ENCODE assay signal across 14 mouse cellular contexts in the genomic region with DNA sequence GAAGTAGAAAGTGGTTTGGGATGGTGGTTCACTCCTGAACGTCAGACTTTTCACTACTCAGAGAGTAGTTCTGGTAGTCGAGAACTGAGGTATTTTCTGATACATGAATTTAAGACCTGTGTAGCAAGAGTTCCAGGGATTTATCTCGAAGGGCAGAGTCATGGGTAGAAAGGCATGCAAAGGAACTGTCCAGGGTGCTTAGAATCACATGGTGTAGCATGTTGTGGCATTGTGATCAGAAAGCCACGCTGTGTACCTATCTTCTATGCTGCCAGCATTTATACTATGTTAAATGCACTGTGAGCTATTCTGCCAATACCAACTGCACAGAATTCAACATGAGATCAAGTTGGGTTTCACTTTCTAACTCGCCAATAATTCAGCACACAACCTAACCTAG.
DNase-seq lines count a peak whose midpoint lies in the region; TF ChIP-seq lines count a peak whose summit lies in the region.
"Had no signal": no experiment of that assay in that cellular context is flagged by ENCODE, and none has a peak within 500 bp of the region (broad histone marks: within the 10 kb centered on the region; RNA-seq: fewer than 3 reads in every experiment).

No protein-coding gene starts in this region.

- H3K4me3 ChIP-seq in ES-E14 (ENCODE audit: insufficient read depth in 1 of 2, low read depth in 1 of 2, low read length in 2 of 2, poor library complexity in 1 of 2, severe bottlenecking in 1 of 2): no peak overlapping the region
- H3K4me3 ChIP-seq in hindbrain, embryonic 10.5 days: no peak overlapping the region
- H3K4me3 ChIP-seq: liver, embryonic 12.5 days; megakaryocyte, embryonic 14.5 days had no signal

- H3K27me3 ChIP-seq in hindbrain, embryonic 10.5 days (ENCODE audit: insufficient read depth, poor library complexity, severe bottlenecking): no peaks in the 10 kb centered on the region
- H3K27me3 ChIP-seq: liver, embryonic 12.5 days; megakaryocyte, embryonic 14.5 days had no signal

- H3K27ac ChIP-seq in ES-E14 (ENCODE audit: insufficient read depth, low read depth, low read length, poor library complexity, severe bottlenecking): no peak overlapping the region
- H3K27ac ChIP-seq in hindbrain, embryonic 10.5 days: no peak overlapping the region
- H3K27ac ChIP-seq: liver, embryonic 12.5 days had no signal

- in situ Hi-C loops in ES-E14 (cut with MboI; ENCODE audit: low sequenced_read_pairs in 2 of 2, unreplicated experiment in 2 of 2): no loop called here

- H3K36me3 ChIP-seq in ES-E14 (ENCODE audit: control insufficient read depth, insufficient read depth, low read length, poor library complexity, severe bottlenecking): no peaks in the 10 kb centered on the region
- no peaks in the 10 kb centered on the region for H3K36me3 ChIP-seq in hindbrain, embryonic 10.5 days
- H3K36me3 ChIP-seq: liver, embryonic 12.5 days had no signal

- no peak overlapping the region for H3K9ac ChIP-seq in ES-E14 (ENCODE audit: insufficient read depth, low read depth, low read length, poor library complexity, severe bottlenecking)
- H3K9ac ChIP-seq: forebrain, postnatal 0 days; liver, embryonic 12.5 days had no signal

- H3K9me3 ChIP-seq in ES-E14 (ENCODE audit: control insufficient read depth, insufficient read depth, low read depth, low read length): no peaks in the 10 kb centered on the region
- H3K9me3 ChIP-seq in hindbrain, embryonic 10.5 days: no peaks in the 10 kb centered on the region
- H3K9me3 ChIP-seq: liver, embryonic 12.5 days; megakaryocyte, embryonic 14.5 days had no signal

- WGBS in hindbrain, embryonic 10.5 days: 78% methylated on average over 5 of the region's 5 CpGs

- no peaks in the 10 kb centered on the region for H3K4me1 ChIP-seq in ES-E14 (ENCODE audit: control insufficient read depth in 2 of 2, insufficient read depth in 2 of 2, low read length in 2 of 2, poor library complexity in 1 of 2)
- no peaks in the 10 kb centered on the region for H3K4me1 ChIP-seq in hindbrain, embryonic 10.5 days (replicated peaks)
- H3K4me1 ChIP-seq: liver, embryonic 12.5 days; megakaryocyte, embryonic 14.5 days had no signal

- DNase-seq in kidney, postnatal 14 days: peak; percentile 17
- no peak for DNase-seq in kidney, adult 11 months
- peak; percentile 37 for DNase-seq in A20 (ENCODE audit: low read depth, low spot score)
- DNase-seq in ES-E14 (ENCODE audit: low read depth, low spot score): peak; percentile 8
- peak; percentile 12 for DNase-seq in embryo, embryonic 9.5 days (ENCODE audit: extremely low spot score)
- no peak for DNase-seq in spleen, postnatal 10 days (ENCODE audit: low spot score in 2 of 2)
- DNase-seq in cerebellum, postnatal 25 days: no peak
- no peak for DNase-seq in hindbrain, embryonic 10.5 days (ENCODE audit: low spot score)
- DNase-seq: cerebellum, adult 11-12 months; forebrain, postnatal 0 days; heart, adult 11 months; thymus, adult 2 months had no signal

TF ChIP-seq in ES-E14, 5 proteins besides CTCF, POLR2A, EP300 and RAD21:
- no peak for TF ChIP-seq CHD2 (IDR thresholded peaks at IDR 0.05; ENCODE audit: low read depth, low read length)
- TF ChIP-seq ZNF384 (IDR thresholded peaks at IDR 0.05; ENCODE audit: low read depth, low read length): no peak
- no peak for TF ChIP-seq ZC3H11A (IDR thresholded peaks at IDR 0.05; ENCODE audit: borderline replicate concordance, low read depth, low read length)
- no peak for TF ChIP-seq MAFK (IDR thresholded peaks at IDR 0.05; ENCODE audit: insufficient read depth, low read depth, low read length)
- no peak for TF ChIP-seq HCFC1 (IDR thresholded peaks at IDR 0.05; ENCODE audit: borderline replicate concordance, insufficient read depth, low read length)

Comparison
In these comparisons a context has a peak if more than half of its experiments do, and no peak if none do; other contexts are left out.
1. DNase-seq: peak in kidney, postnatal 14 days (single experiment), A20 (single experiment), ES-E14 (single experiment) and embryo, embryonic 9.5 days (single experiment); none in kidney, adult 11 months (single experiment), spleen, postnatal 10 days (0 of 2), cerebellum, postnatal 25 days (0 of 2) and hindbrain, embryonic 10.5 days (single experiment).